ENCODE assay signal across 9 mouse cellular contexts in genomic region chr6:87979728-87980127, GRCm38 (mm10). TPM values are rescaled to one million over a fixed set of nuclear protein-coding genes. Genes with fewer than 3 reads are reported as not detected.
DNase-seq lines count a peak whose midpoint lies in the region; ATAC-seq and TF ChIP-seq lines count a peak whose summit lies in the region.
"Had no signal": no experiment of that assay in that cellular context is flagged by ENCODE, and none has a peak within 500 bp of the region (broad histone marks: within the 10 kb centered on the region; RNA-seq: fewer than 3 reads in every experiment).

No protein-coding gene starts in this region.

- TF ChIP-seq POLR2A in myocyte (IDR thresholded peaks at IDR 0.05; ENCODE audit: insufficient read length, low read depth): no peak

- no peak overlapping the region for H3ac ChIP-seq in myocyte (ENCODE audit: control insufficient read depth, insufficient read length)

- H3K9ac ChIP-seq in kidney, embryonic 16.5 days (replicated peaks; ENCODE audit: low read length): no peak overlapping the region
- H3K9ac ChIP-seq in intestine, embryonic 16.5 days (ENCODE audit: low read depth, low read length): 0 out of 2 replicates have a peak overlapping the region, but pooled peaks have one; percentile 82

- no peak for DNase-seq in kidney, adult 8-10 months
- DNase-seq in forebrain, embryonic 10.5 days (ENCODE audit: extremely low spot score, low spot score): no peak
- no peak for DNase-seq in frontal cortex, postnatal 10 days (ENCODE audit: low spot score in 2 of 2)
- no peak for DNase-seq in thymus, postnatal 4 days
- no peak for DNase-seq in lung, adult 18-20 months

- no peak for ATAC-seq in kidney, embryonic 16.5 days (ENCODE audit: low FRiP score, low TSS enrichment)
- ATAC-seq in intestine, embryonic 16.5 days: no peak
- ATAC-seq: inflammation-experienced regulatory T-cells, adult 6 months had no signal

- peak overlapping the region; percentile 96 for H3K4me3 ChIP-seq in kidney, embryonic 16.5 days (ENCODE audit: low read length)
- peak overlapping the region; percentile 97 for H3K4me3 ChIP-seq in forebrain, embryonic 10.5 days
- peak overlapping the region; percentile 71; the same call in 1 of the 2 replicates for H3K4me3 ChIP-seq in intestine, embryonic 16.5 days (ENCODE audit: low read length)
- H3K4me3 ChIP-seq in myocyte: peak overlapping the region; percentile 58

- H3K79me2 ChIP-seq in myocyte (ENCODE audit: control insufficient read depth, insufficient read depth): no peaks in the 10 kb centered on the region

- peaks cover 19% of the 10 kb centered on the region for H3K4me1 ChIP-seq in kidney, embryonic 16.5 days (ENCODE audit: insufficient read depth, low read length)
- peaks cover 23% of the 10 kb centered on the region for H3K4me1 ChIP-seq in forebrain, embryonic 10.5 days
- peaks cover 7% of the 10 kb centered on the region for H3K4me1 ChIP-seq in intestine, embryonic 16.5 days (ENCODE audit: control insufficient read depth, insufficient read depth, low read length)

- no peaks in the 10 kb centered on the region for H3K9me3 ChIP-seq in kidney, embryonic 16.5 days (ENCODE audit: low read length)
- H3K9me3 ChIP-seq in forebrain, embryonic 10.5 days: no peaks in the 10 kb centered on the region
- no peaks in the 10 kb centered on the region for H3K9me3 ChIP-seq in intestine, embryonic 16.5 days (ENCODE audit: control insufficient read depth, low read length)

- H3K36me3 ChIP-seq in kidney, embryonic 16.5 days (ENCODE audit: insufficient read depth, low read length): peaks cover 3% of the 10 kb centered on the region
- peaks cover 29% of the 10 kb centered on the region for H3K36me3 ChIP-seq in forebrain, embryonic 10.5 days (replicated peaks)
- no peaks in the 10 kb centered on the region for H3K36me3 ChIP-seq in intestine, embryonic 16.5 days (ENCODE audit: control insufficient read depth, insufficient read depth, low read length)
- H3K36me3 ChIP-seq in myocyte (ENCODE audit: control insufficient read depth, insufficient read depth): no peaks in the 10 kb centered on the region

- peak overlapping the region; percentile 67 for H3K4me2 ChIP-seq in kidney, embryonic 16.5 days (replicated peaks; ENCODE audit: low read depth, low read length)
- H3K4me2 ChIP-seq in intestine, embryonic 16.5 days (ENCODE audit: low read depth, low read length): peak overlapping the region; percentile 85; the same call in 1 of the 2 replicates
- H3K4me2 ChIP-seq in myocyte (ENCODE audit: low read depth): peak overlapping the region; percentile 75

- 62% methylated on average over 3 of the region's 3 CpGs for WGBS in kidney, embryonic 16.5 days
- WGBS in forebrain, embryonic 10.5 days: 74% methylated on average over 3 of the region's 3 CpGs
- 80% methylated on average over 3 of the region's 3 CpGs for WGBS in intestine, embryonic 16.5 days

- 0 out of 2 replicates have a peak overlapping the region, but pooled peaks have one; percentile 29 for H3K27ac ChIP-seq in kidney, embryonic 16.5 days (ENCODE audit: low read length)
- peak overlapping the region; percentile 99 for H3K27ac ChIP-seq in forebrain, embryonic 10.5 days
- no peak overlapping the region for H3K27ac ChIP-seq in intestine, embryonic 16.5 days (ENCODE audit: low read length)

- H3K27me3 ChIP-seq in kidney, embryonic 16.5 days (ENCODE audit: insufficient read depth, low read length): no peaks in the 10 kb centered on the region
- no peaks in the 10 kb centered on the region for H3K27me3 ChIP-seq in forebrain, embryonic 10.5 days (ENCODE audit: poor library complexity, severe bottlenecking)
- H3K27me3 ChIP-seq in intestine, embryonic 16.5 days (replicated peaks; ENCODE audit: control insufficient read depth, insufficient read depth, low read length): no peaks in the 10 kb centered on the region; the same call in 1 of the 2 replicates
- H3K27me3 ChIP-seq in myocyte (ENCODE audit: control insufficient read depth, insufficient read depth, insufficient read length): no peaks in the 10 kb centered on the region

TF ChIP-seq in myocyte, 11 proteins besides CTCF, POLR2A, EP300 and RAD21:
- no peak for TF ChIP-seq E2F4 (IDR thresholded peaks at IDR 0.05; ENCODE audit: insufficient read depth)
- TF ChIP-seq TCF12 (IDR thresholded peaks at IDR 0.05; ENCODE audit: insufficient read depth, poor library complexity, severe bottlenecking): no peak
- TF ChIP-seq USF1 (IDR thresholded peaks at IDR 0.05; ENCODE audit: low read depth): no peak
- TF ChIP-seq POLR2AphosphoS2 (IDR thresholded peaks at IDR 0.05; ENCODE audit: insufficient read length, low read depth): peak; percentile 79

RNA-seq across cellular contexts. Expression of gene H1fx, which starts 1.7 kb away (rescaled TPM):
- polyA plus RNA-seq in kidney, embryonic 16.5 days (2015; fragmentation: Nextera tagmentation; extraction: Ambion mirVana): 12.6 and 13.3 TPM in 2 replicates
- polyA plus RNA-seq in forebrain, embryonic 10.5 days (2016; fragmentation: Nextera tagmentation; extraction: Ambion mirVana): 20.1 and 20.3 TPM in 2 replicates
- 2.4 and 4.1 TPM in 2 replicates for polyA plus RNA-seq in intestine, embryonic 16.5 days (2015; fragmentation: Nextera tagmentation; extraction: Ambion mirVana)
- polyA plus RNA-seq in myocyte (2012; fragmentation: generic; extraction: Trizol): 84.3 TPM
- polyA plus RNA-seq: inflammation-experienced regulatory T-cells, adult 6 months had no signal
